Mouse (Mus musculus) macrophage (primary cell): ENCODE data around the gene Papss1. TPM values are rescaled to one million over a fixed set of nuclear protein-coding genes. Genes with fewer than 3 reads are reported as not detected.
A peak's percentile ranks its signal among the peaks of the same experiment; 100 is the strongest.

ENCODE experiments used
- H3K27ac ChIP-seq: fragments of 350-480 bp; formaldehyde crosslinking; 2 replicates; pipeline ENCODE4 v1.9.0; 2021
- H3K36me3 ChIP-seq: fragments of 350-480 bp; formaldehyde crosslinking; 2 replicates; pipeline ENCODE4 v1.9.0; 2021; ENCODE audit errors: inconsistent target
- H3K4me3 ChIP-seq: fragments of 350-480 bp; formaldehyde crosslinking; 2 replicates; pipeline ENCODE4 v1.9.0; 2021; ENCODE audit errors: inconsistent target
- H3K79me2 ChIP-seq: fragments of 350-480 bp; formaldehyde crosslinking; 2 replicates; pipeline ENCODE4 v1.9.0; 2021; ENCODE audit errors: inconsistent target
- WGBS: methylation state at CpG from one replicate; pipeline ENCODE4 v1.1.7; 2026; ENCODE audit warnings: inconsistent platforms; ENCODE audit not compliant: missing documents; 5-methylcytosine and 5-hydroxymethylcytosine counted together
- polyA plus RNA-seq: library from polyadenylated mRNA; stranded (reverse); fragments of 250-400 nt; gene quantifications from 3 replicates; pipeline ENCODE4 v1.2.4, GENCODE M21; 2018; ENCODE audit warnings: inconsistent platforms

Gene Papss1
- polyA plus RNA-seq, 1 experiment from 2014 or later: 19.6 TPM

DNA sequence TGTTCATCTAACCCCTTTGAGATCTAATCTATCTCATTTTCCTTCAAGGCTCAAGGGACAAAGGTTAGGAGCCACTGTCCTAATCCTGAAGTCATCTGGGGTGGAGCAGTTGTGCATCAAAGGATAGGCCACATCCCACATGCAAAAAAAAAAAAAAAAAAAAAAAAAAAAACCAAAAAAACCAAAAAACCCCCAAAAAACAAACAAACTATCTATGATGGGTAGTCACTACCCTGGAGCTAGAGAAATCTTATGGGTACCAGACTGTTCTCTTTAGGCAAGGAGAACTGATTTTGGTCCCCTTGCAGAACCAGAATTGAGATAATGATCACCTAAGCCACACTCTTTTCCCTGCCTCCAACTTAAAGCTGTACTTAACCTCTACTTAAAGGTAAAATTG lies 3.0 kb upstream of the Papss1 start:
- Histone ChIP-seq H3K79me2 (peaks cover 15% of the 10 kb centered on the region), H3K4me3 (no peak overlapping the region), H3K36me3 (no peaks in the 10 kb centered on the region)

DNA sequence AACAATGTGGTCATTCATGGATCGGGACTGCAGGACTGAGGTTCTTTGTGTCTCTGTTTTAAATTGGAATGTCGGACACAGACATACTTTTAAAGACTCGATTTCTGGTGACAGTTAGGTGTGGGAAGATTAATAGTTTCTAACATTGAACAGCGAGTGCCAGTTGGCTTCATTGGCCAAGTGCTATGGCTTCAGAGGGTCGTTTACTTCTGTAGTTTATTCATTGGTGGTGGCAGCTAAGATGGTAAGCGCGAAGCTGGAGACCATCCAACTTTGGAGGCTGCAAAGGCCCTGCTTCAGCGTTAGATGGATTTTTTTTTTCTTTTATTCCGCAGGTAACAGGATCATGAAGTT lies 666 bp downstream of the Papss1 start:
- WGBS: 4% methylated on average over 9 of the region's 9 CpGs
- Histone ChIP-seq H3K36me3 (no peaks in the 10 kb centered on the region), H3K27ac (no peak overlapping the region), H3K4me3 (peak overlapping the region; percentile 48), H3K79me2 (peaks cover 20% of the 10 kb centered on the region)

More for the DNA sequence above, 3.0 kb upstream of the Papss1 start:
- H3K27ac ChIP-seq: no peak overlapping the region

GRCm38 (mm10) chr3:131566281-131566680 lies 1.7 kb downstream of the Papss1 start:
- H3K27ac ChIP-seq: no peak overlapping the region
- H3K4me3 ChIP-seq: no peak overlapping the region
- 95% methylated on average over 2 of the region's 2 CpGs for WGBS
- no peaks in the 10 kb centered on the region for H3K36me3 ChIP-seq
- H3K79me2 ChIP-seq: peaks cover 20% of the 10 kb centered on the region

GRCm38 (mm10) chr3:131570506-131570905 lies 5.9 kb downstream of the Papss1 start:
- 0% methylated on average over 1 of the region's 1 CpGs for WGBS
- Histone ChIP-seq H3K79me2 (peaks cover 44% of the 10 kb centered on the region), H3K4me3 (no peak overlapping the region), H3K36me3 (no peaks in the 10 kb centered on the region), H3K27ac (no peak overlapping the region)

DNA sequence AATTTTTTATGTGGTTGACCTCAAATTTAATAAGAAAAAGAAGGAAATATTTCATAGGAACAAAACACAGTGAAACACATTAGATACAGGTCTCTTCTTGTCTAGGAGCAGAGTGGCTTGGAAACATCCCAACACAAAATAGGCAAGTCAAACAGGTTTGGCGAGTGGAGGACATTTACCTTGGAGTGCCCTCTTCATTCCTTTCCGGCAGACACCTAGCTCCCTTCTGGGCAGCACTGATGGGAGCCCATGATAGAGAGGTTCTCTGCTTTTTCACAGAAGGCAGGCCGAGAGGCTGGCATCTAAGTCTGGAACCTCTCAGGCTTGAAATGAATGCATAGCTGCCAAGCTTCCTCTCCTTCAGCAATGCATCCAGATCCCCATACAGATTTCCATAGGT lies 9.0 kb downstream of the Papss1 start:
- Histone ChIP-seq H3K79me2 (peaks cover 28% of the 10 kb centered on the region; the same call in 1 of the 2 replicates), H3K36me3 (no peaks in the 10 kb centered on the region), H3K4me3 (no peak overlapping the region), H3K27ac (no peak overlapping the region)
- WGBS: 97% methylated on average over 3 of the region's 3 CpGs

- peaks cover 10% of the 10 kb centered on the region; the same call in 1 of the 2 replicates for H3K79me2 ChIP-seq
- H3K4me3 ChIP-seq: no peak overlapping the region
- H3K27ac ChIP-seq: no peak overlapping the region
- WGBS: 95% methylated on average over 7 of the region's 7 CpGs
- peaks cover 16% of the 10 kb centered on the region; the same call in 1 of the 2 replicates for H3K36me3 ChIP-seq
These were observed 14.0 kb downstream of the Papss1 start for GRCm38 (mm10) chr3:131578434-131579104.

DNA sequence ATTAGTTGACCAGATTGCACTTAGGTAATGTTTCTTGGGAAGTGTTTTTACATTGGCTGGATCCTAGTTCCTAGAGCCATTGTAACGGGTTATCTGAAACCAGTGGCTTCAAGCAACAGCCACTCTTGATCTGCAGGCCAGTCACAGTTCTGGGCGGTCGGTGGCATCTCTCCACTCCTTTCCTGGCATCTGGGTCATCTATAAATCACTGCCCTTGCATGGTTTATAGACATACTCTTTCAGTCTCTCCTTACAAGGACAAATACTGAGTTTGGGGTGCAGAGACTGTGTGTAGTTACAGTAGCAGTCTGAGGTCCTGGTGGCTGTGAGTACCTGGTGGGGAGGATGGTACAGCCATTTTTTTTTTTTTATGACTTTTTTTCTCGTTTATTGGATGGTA lies 15.5 kb downstream of the Papss1 start:
- Histone ChIP-seq H3K4me3 (no peak overlapping the region), H3K36me3 (peaks cover 29% of the 10 kb centered on the region; the same call in 1 of the 2 replicates), H3K79me2 (no peaks in the 10 kb centered on the region), H3K27ac (no peak overlapping the region)
- WGBS: 95% methylated on average over 4 of the region's 4 CpGs

DNA sequence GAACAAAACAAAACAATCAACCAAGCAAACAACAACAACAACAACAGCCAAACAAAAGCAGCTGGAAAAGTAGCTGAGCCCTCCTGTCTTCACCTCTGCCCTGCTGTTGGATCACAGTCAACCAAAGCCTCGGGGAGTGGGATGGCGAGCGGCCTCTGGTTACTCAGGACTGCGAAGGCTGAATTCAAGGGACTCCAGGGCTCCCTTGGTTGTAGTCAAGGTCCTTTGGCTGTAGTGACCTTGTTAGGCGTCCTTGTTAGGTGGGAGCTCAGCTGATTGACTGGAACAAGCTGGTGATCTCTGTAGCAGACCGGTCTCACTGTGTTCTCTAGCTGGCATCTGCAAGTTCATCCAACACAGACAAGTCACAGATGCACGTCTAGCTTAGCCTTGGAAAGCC lies 16.5 kb downstream of the Papss1 start:
- 97% methylated on average over 7 of the region's 7 CpGs for WGBS
- Histone ChIP-seq H3K36me3 (peaks cover 31% of the 10 kb centered on the region; the same call in 1 of the 2 replicates), H3K27ac (no peak overlapping the region), H3K79me2 (no peaks in the 10 kb centered on the region), H3K4me3 (no peak overlapping the region)

- WGBS: 100% methylated on average over 3 of the region's 3 CpGs
These were observed 22.2 kb downstream of the Papss1 start for GRCm38 (mm10) chr3:131586818-131587217.

GRCm38 (mm10) chr3:131587959-131588358 lies 23.4 kb downstream of the Papss1 start:
- no peak overlapping the region for H3K27ac ChIP-seq
- H3K4me3 ChIP-seq: no peak overlapping the region
- H3K79me2 ChIP-seq: no peaks in the 10 kb centered on the region
- peaks cover 30% of the 10 kb centered on the region; the same call in 1 of the 2 replicates for H3K36me3 ChIP-seq
- 94% methylated on average over 10 of the region's 10 CpGs for WGBS

More at GRCm38 (mm10) chr3:131586818-131587217, 22.2 kb downstream of the Papss1 start:
- no peak overlapping the region for H3K4me3 ChIP-seq
- H3K36me3 ChIP-seq: peaks cover 39% of the 10 kb centered on the region; the same call in 1 of the 2 replicates
- no peak overlapping the region for H3K27ac ChIP-seq
- H3K79me2 ChIP-seq: no peaks in the 10 kb centered on the region

- H3K4me3 ChIP-seq: no peak overlapping the region
- WGBS: 96% methylated on average over 15 of the region's 15 CpGs
- H3K27ac ChIP-seq: no peak overlapping the region
- H3K36me3 ChIP-seq: peaks cover 5% of the 10 kb centered on the region; the same call in 1 of the 2 replicates
- H3K79me2 ChIP-seq: no peaks in the 10 kb centered on the region
These were observed 28.7 kb downstream of the Papss1 start for GRCm38 (mm10) chr3:131593143-131593798.

DNA sequence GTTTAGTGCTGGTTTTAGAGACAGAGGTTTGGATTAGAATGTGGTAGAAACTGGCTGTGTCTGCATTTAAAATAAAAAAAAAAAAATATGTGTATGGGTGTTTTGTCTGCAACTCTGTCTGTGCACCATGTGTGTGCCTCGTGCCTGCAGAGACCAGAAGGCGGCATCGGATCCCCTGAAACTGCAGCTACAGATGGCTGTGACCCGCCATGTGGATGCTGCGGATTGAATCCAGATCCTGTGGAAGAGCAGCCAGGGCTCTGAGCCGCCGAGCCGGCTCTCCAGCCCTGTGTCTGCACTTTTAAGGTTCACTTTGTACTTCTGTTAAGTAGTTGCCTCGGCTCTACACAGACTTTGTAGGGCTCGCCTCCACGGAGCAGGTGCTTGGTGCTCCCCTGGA lies 29.8 kb downstream of the Papss1 start:
- Histone ChIP-seq H3K79me2 (no peaks in the 10 kb centered on the region), H3K36me3 (no peaks in the 10 kb centered on the region), H3K4me3 (no peak overlapping the region), H3K27ac (no peak overlapping the region)
- 86% methylated on average over 11 of the region's 11 CpGs for WGBS

DNA sequence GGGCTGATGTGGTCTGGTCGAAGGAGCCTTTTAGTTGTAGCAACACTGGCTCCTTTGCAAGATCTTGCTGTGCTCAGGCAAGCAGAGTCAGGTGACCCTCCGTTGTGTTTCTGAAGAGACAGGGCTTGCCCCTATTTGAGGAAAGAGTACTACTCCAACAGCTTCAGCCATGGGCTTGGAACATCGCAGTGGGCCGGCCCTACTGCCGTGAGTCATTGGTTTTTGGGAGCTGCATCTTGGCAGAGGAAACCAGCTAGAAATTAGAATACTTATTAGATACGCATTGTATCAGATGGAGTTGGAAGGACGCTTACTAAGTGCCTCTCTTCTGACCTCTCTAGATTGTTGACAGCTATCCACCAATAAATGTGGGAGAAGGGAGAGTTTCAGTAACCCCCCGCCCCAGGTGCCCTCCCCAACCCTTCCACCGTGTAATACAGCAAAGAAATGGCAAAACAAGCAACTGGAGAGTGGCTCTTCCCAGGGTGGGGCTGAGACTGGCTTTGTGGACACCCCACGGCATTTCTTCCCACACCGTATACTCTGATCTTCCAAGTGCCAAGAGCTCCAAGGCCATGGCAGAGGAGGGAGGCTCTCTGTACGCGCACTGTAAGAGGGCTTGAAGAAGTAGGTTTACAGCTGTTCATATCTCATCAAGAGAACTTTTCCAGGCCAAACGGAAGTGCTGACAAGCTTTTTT lies 31.1 kb downstream of the Papss1 start:
- Histone ChIP-seq H3K79me2 (no peaks in the 10 kb centered on the region), H3K27ac (no peak overlapping the region), H3K4me3 (no peak overlapping the region), H3K36me3 (no peaks in the 10 kb centered on the region)
- 97% methylated on average over 12 of the region's 14 CpGs for WGBS

DNA sequence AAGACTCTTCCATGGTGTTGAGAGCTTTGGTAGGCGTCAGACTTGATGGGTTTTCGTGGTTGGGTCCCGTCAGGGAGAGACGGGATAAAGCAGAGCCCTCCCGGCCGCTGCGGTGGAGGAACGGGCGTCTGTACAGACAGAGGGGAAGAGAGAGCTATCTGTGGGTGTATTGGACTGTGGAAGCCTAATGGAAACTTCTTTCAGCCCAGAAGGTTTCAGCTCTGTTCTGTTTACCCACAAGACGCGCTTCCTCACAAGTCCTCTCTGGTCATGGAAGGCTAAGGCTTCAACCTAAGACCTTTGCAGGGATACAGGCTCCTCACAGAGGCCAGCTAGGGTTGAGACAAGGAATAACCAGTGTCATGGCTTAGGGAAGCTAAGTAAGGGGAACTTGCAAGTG lies 36.2 kb downstream of the Papss1 start:
- 95% methylated on average over 11 of the region's 11 CpGs for WGBS
- peaks cover 18% of the 10 kb centered on the region for H3K36me3 ChIP-seq
- no peaks in the 10 kb centered on the region for H3K79me2 ChIP-seq
- no peak overlapping the region for H3K4me3 ChIP-seq
- no peak overlapping the region for H3K27ac ChIP-seq

DNA sequence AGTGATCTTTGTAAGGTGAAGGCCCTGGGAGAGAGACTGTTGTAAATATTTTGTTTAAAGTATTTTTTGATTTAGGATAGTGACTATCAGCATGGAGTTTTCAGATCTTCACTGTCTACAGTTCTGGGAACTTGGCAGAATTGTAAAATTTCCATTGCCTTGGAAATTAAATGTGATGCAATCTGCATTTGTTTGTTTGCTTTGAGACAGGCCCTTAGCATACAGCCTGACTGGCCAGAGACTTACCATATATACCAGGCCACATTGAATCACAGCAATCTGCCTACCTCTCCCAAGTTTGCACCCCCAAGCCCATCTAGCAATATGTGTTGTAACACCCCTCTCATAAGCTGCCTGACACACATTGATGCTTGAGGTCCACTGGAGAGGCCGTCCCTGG lies 36.8 kb downstream of the Papss1 start:
- H3K79me2 ChIP-seq: no peaks in the 10 kb centered on the region
- no peak overlapping the region for H3K4me3 ChIP-seq
- WGBS: 100% methylated on average over 1 of the region's 1 CpGs
- peaks cover 19% of the 10 kb centered on the region for H3K36me3 ChIP-seq
- no peak overlapping the region for H3K27ac ChIP-seq
